Mouse (Mus musculus) cerebellum, postnatal 14 days (tissue): ENCODE measurements around the gene Med24.
"Not testable (repeated sequence)": the region's sequence is repeated elsewhere in the genome, so short reads cannot be mapped to it uniquely, and the experiment has no call there.

Source experiments
- DNase-seq, 2 experiments: peaks; one replicate each; pipeline ENCODE4 v3.0.0; 2021; ENCODE audit warnings: mixed read lengths in 2 of 2

The Med24 gene

GRCm38 (mm10) chr11:98688009-98688408 is 41.2 kb downstream of the Med24 start:
- DNase-seq = no peak

GRCm38 (mm10) chr11:98686976-98687375 is 42.3 kb downstream of the Med24 start:
- DNase-seq = no peak

- DNase-seq = no peak
Observed at GRCm38 (mm10) chr11:98685642-98686041, 43.6 kb downstream of the Med24 start.

- DNase-seq = no peak
Observed at GRCm38 (mm10) chr11:98682811-98683210, 46.4 kb downstream of the Med24 start.

GRCm38 (mm10) chr11:98681786-98682745 is 47.2 kb downstream of the Med24 start, which contains the start of gene Psmd3:
Psmd3 (plus strand) TSS chr11:98682554.
- peak; percentile 97 to 98 for DNase-seq

- no peak for DNase-seq
Observed at GRCm38 (mm10) chr11:98681186-98681585, 48.0 kb downstream of the Med24 start.

GRCm38 (mm10) chr11:98680595-98680994 is 48.6 kb downstream of the Med24 start:
- DNase-seq = not testable (repeated sequence)

- no peak for DNase-seq
Observed at GRCm38 (mm10) chr11:98680023-98680422, 49.2 kb downstream of the Med24 start.

- no peak for DNase-seq
Observed at GRCm38 (mm10) chr11:98675829-98676363, 53.3 kb downstream of the Med24 start.

- DNase-seq = peak; percentile 64 to 75
Observed at GRCm38 (mm10) chr11:98673136-98673535, 56.1 kb downstream of the Med24 start.

- DNase-seq = no peak
Observed at GRCm38 (mm10) chr11:98672482-98672881, 56.8 kb downstream of the Med24 start.

- no peak for DNase-seq
Observed at GRCm38 (mm10) chr11:98671857-98672256, 57.4 kb downstream of the Med24 start.

- no peak for DNase-seq
Observed at GRCm38 (mm10) chr11:98671284-98671815, 57.9 kb downstream of the Med24 start.

- DNase-seq = no peak
Observed at GRCm38 (mm10) chr11:98668984-98669383, 60.3 kb downstream of the Med24 start.

GRCm38 (mm10) chr11:98664091-98664490 is 65.1 kb downstream of the Med24 start, which contains the start of gene Gsdma:
Gsdma (plus strand) TSS chr11:98664351.
- DNase-seq = no peak

- peak; percentile 56 for DNase-seq
Observed at GRCm38 (mm10) chr11:98660517-98660916, 68.7 kb downstream of the Med24 start.

GRCm38 (mm10) chr11:98655076-98655475 is 74.2 kb downstream of the Med24 start:
- peak; percentile 58 to 76 for DNase-seq
